Mouse (Mus musculus) G1E (cell line): ENCODE data around the gene Tex26. TPM values are rescaled to one million over a fixed set of nuclear protein-coding genes. Genes with fewer than 3 reads are reported as not detected.

Experiments
- ATAC-seq: 2 replicates; pipeline ENCODE4 v1.8.0; 2016; ENCODE audit warnings: mild to moderate bottlenecking; ENCODE audit not compliant: insufficient number of reproducible peaks, poor library complexity, low FRiP score, severe bottlenecking; ENCODE audit errors: extremely low read depth
- DNase-seq: peaks from one replicate; pipeline ENCODE4 v3.0.0; 2012; ENCODE audit warnings: low spot score
- H3K27me3 ChIP-seq: 2 replicates; pipeline ENCODE4 v1.6.1; 2012; ENCODE audit warnings: mild to moderate bottlenecking, low read length, inconsistent platforms; ENCODE audit not compliant: insufficient read depth
- H3K36me3 ChIP-seq: replicated peaks from 2 replicates; pipeline ENCODE3; 2012; ENCODE audit warnings: mild to moderate bottlenecking, inconsistent platforms
- H3K4me1 ChIP-seq: 2 replicates; pipeline ENCODE4 v1.6.1; 2012; ENCODE audit warnings: low read depth, low read length, inconsistent platforms, mixed read lengths; ENCODE audit not compliant: insufficient read depth
- H3K4me3 ChIP-seq: 2 replicates; pipeline ENCODE4 v1.5.1; 2012; ENCODE audit warnings: low read depth, mild to moderate bottlenecking, inconsistent platforms, low read length, moderate library complexity, mixed read lengths
- H3K9me3 ChIP-seq: replicated peaks from 2 replicates; pipeline ENCODE4 v1.6.1; 2012; ENCODE audit warnings: inconsistent platforms
- CTCF ChIP-seq: IDR thresholded peaks from 2 replicates; pipeline ENCODE4 v1.5.1; 2012; ENCODE audit warnings: low read depth, low read length, inconsistent platforms, mixed read lengths
- GATA1 ChIP-seq: IDR thresholded peaks from 2 replicates; pipeline ENCODE4 v1.6.1; 2012; ENCODE audit warnings: borderline replicate concordance, low read length, inconsistent platforms, mixed read lengths
- GATA2 ChIP-seq: IDR thresholded peaks from 2 replicates; pipeline ENCODE4 v1.6.1; 2012; ENCODE audit warnings: low read depth, low read length, inconsistent platforms, borderline replicate concordance
- POLR2AphosphoS5 ChIP-seq: IDR thresholded peaks from 2 replicates; pipeline ENCODE4 v1.6.1; 2012; ENCODE audit warnings: low read depth, low read length, inconsistent platforms; ENCODE audit not compliant: insufficient replicate concordance
- TAL1 ChIP-seq: conservative IDR thresholded peaks from 2 replicates; pipeline ENCODE4 v1.6.1; 2012; ENCODE audit warnings: low read depth, low read length, inconsistent platforms, mixed read lengths
- polyA plus RNA-seq: library from polyadenylated mRNA; stranded (reverse); fragments of >175 nt; gene quantifications from 2 replicates; pipeline ENCODE4 v1.2.3, GENCODE M21; 2012
- total RNA-seq, 2 experiments: library from RNA; stranded (forward) in 1 of 2; stranded (reverse) in 1 of 2; fragments of 200-1000 nt in 1 of 2; fragments of >200 nt in 1 of 2; fragmentation: Nextera tagmentation in 1 of 2; gene quantifications; 2 replicates each; pipeline ENCODE4 v1.2.3; 2014 to 2017

Tex26 gene
- total and polyA plus RNA-seq, 3 experiments: 0.44 TPM; not detected in 2

GRCm38 (mm10) chr5:149412671-149413070 is 26.8 kb upstream of the Tex26 start:
- H3K4me3 ChIP-seq: no peak overlapping the region
- ATAC-seq (no peak), DNase-seq (no peak)
- TF ChIP-seq CTCF (no peak), GATA1 (no peak)
- H3K27me3 ChIP-seq: no peaks in the 10 kb centered on the region; the same call in 1 of the 2 replicates
- H3K9me3 ChIP-seq: peaks cover 61% of the 10 kb centered on the region
- no peaks in the 10 kb centered on the region for H3K4me1 ChIP-seq
- H3K36me3 ChIP-seq: no peaks in the 10 kb centered on the region

DNA sequence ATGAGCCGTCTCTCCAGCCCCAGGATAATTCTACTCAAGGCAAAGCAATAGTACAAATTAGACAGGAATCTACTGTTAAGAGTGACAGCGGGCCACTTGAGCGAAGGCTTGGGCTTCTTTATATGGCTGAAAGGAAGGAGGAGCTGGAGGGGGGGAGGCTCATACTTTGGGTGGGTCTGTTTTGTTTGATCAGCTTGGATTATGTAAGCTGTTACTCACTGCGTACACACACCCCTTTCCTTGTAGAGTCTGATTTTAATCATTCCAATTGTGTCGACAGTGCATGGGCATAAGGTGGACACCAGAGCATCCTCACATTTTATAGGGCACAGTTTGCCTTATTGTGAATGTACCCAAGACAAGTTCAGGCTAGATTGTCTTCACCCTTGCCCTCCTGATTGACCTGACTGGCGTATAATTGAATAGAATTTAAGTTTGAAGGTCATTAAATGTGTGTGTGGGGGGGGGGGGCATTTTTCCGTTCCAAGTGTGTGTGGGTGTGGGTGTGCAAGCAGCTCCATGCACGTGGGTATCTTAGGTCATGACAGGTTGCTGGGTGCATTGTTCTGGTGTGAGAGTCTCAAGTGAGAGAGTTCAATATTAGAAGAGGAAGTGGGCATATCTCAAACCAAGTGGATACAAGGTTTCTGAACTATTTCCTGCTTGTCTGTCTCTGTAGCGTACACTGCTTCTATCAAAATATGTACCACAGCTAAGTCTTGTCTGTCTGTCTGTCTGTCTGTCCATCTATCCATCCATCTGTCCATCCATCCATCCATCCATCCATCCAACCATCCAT is 24.9 kb upstream of the Tex26 start:
- DNase-seq: no peak
- TF ChIP-seq POLR2AphosphoS5 (no peak), GATA2 (no peak), TAL1 (no peak), CTCF (no peak), GATA1 (no peak)
- Histone ChIP-seq H3K4me3 (no peak overlapping the region), H3K36me3 (no peaks in the 10 kb centered on the region), H3K4me1 (no peaks in the 10 kb centered on the region), H3K27me3 (no peaks in the 10 kb centered on the region; the same call in 1 of the 2 replicates), H3K9me3 (peaks cover 50% of the 10 kb centered on the region)
- no peak for ATAC-seq

- Histone ChIP-seq H3K36me3 (no peaks in the 10 kb centered on the region), H3K4me1 (no peaks in the 10 kb centered on the region), H3K4me3 (no peak overlapping the region), H3K9me3 (peaks cover 41% of the 10 kb centered on the region), H3K27me3 (no peaks in the 10 kb centered on the region)
- 0 out of 2 replicates have a peak, but pooled peaks have one; percentile 11 for TF ChIP-seq CTCF
- no peak for TF ChIP-seq TAL1
- TF ChIP-seq GATA1: no peak
- ATAC-seq (no peak), DNase-seq (no peak)
Observed at GRCm38 (mm10) chr5:149417381-149417780, 22.1 kb upstream of the Tex26 start.

GRCm38 (mm10) chr5:149426525-149426924 is 12.9 kb upstream of the Tex26 start:
- H3K9me3 ChIP-seq: peaks cover 31% of the 10 kb centered on the region
- H3K27me3 ChIP-seq: no peaks in the 10 kb centered on the region
- ATAC-seq: no peak
- H3K4me1 ChIP-seq: no peaks in the 10 kb centered on the region
- H3K36me3 ChIP-seq: no peaks in the 10 kb centered on the region
- TF ChIP-seq CTCF: no peak
- no peak for TF ChIP-seq GATA2
- TF ChIP-seq TAL1: no peak
- TF ChIP-seq GATA1: no peak
- no peak for TF ChIP-seq POLR2AphosphoS5
- no peak overlapping the region for H3K4me3 ChIP-seq
- no peak for DNase-seq

GRCm38 (mm10) chr5:149427277-149428060 is 12.0 kb upstream of the Tex26 start:
- no peaks in the 10 kb centered on the region for H3K4me1 ChIP-seq
- no peak overlapping the region for H3K4me3 ChIP-seq
- H3K9me3 ChIP-seq: peaks cover 30% of the 10 kb centered on the region
- DNase-seq (no peak), ATAC-seq (no peak)
- no peaks in the 10 kb centered on the region for H3K27me3 ChIP-seq
- no peak for TF ChIP-seq GATA1
- no peak for TF ChIP-seq CTCF
- TF ChIP-seq POLR2AphosphoS5: no peak
- no peak for TF ChIP-seq GATA2
- no peak for TF ChIP-seq TAL1
- no peaks in the 10 kb centered on the region for H3K36me3 ChIP-seq

DNA sequence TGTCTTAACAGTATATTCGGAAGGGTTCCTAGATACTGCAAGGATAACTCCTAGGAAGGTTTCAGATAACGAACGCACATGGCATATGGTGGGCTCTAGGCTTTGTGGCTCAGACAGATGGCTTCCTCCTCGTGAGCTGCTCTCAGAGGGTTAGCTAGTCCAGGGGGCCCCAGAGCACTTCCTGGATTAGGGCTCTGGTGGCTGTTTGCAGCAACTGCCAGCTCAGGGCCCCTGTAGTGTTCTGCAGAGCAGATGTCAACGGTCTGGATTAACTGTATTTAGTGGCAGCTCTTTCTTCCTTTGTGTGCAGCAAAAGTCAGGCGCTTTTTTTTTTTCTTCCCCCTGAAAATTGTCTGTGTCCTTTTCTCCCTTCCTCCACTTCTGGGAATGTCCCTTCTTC is 11.1 kb upstream of the Tex26 start:
- Histone ChIP-seq H3K4me3 (no peak overlapping the region), H3K4me1 (no peaks in the 10 kb centered on the region), H3K36me3 (no peaks in the 10 kb centered on the region), H3K9me3 (peaks cover 33% of the 10 kb centered on the region), H3K27me3 (no peaks in the 10 kb centered on the region)
- no peak for TF ChIP-seq TAL1
- no peak for TF ChIP-seq GATA1
- TF ChIP-seq CTCF: no peak
- TF ChIP-seq POLR2AphosphoS5: no peak
- TF ChIP-seq GATA2: no peak
- ATAC-seq (peak; percentile 65), DNase-seq (no peak)
